Mouse (Mus musculus) stomach, embryonic 14.5 days (tissue): ENCODE results near the gene Ppp2r5d. TPM values are rescaled to one million over a fixed set of nuclear protein-coding genes. Genes with fewer than 3 reads are reported as not detected.

ENCODE experiments used
- ATAC-seq: fragments of 200-750 bp; cut with Nextera tagmentation; 2 replicates; pipeline ENCODE4 v1.8.0; 2017; ENCODE audit warnings: low read depth, moderate TSS enrichment; ENCODE audit not compliant: insufficient number of reproducible peaks, insufficient read depth, low FRiP score
- H3K27ac ChIP-seq: fragments of 300-500 bp; sonication (generic); 2 replicates; pipeline ENCODE4 v1.5.1; 2014; ENCODE audit warnings: mild to moderate bottlenecking, low read length, moderate library complexity, mixed read lengths
- H3K27me3 ChIP-seq: fragments of 300-500 bp; sonication (generic); 2 replicates; pipeline ENCODE4 v1.6.1; 2014; ENCODE audit warnings: low read length, control low read depth, mixed read lengths; ENCODE audit not compliant: control insufficient read depth, insufficient read depth
- H3K36me3 ChIP-seq: fragments of 300-500 bp; sonication (generic); 2 replicates; pipeline ENCODE4 v1.6.1; 2014; ENCODE audit warnings: mild to moderate bottlenecking, control low read depth, low read length, moderate library complexity, mixed read lengths; ENCODE audit not compliant: control insufficient read depth, insufficient read depth
- H3K4me1 ChIP-seq: fragments of 300-500 bp; sonication (generic); 2 replicates; pipeline ENCODE4 v1.6.1; 2014; ENCODE audit warnings: low read length, control low read depth, mixed read lengths; ENCODE audit not compliant: control insufficient read depth, insufficient read depth
- H3K4me2 ChIP-seq: fragments of 300-500 bp; sonication (generic); replicated peaks from 2 replicates; pipeline ENCODE4 v1.6.1; 2014; ENCODE audit warnings: low read depth, low read length, control low read depth
- H3K4me3 ChIP-seq: fragments of 300-500 bp; sonication (generic); 2 replicates; pipeline ENCODE4 v1.5.1; 2014; ENCODE audit warnings: low read depth, low read length, control low read depth
- H3K9ac ChIP-seq: fragments of 300-500 bp; sonication (generic); replicated peaks from 2 replicates; pipeline ENCODE4 v1.6.1; 2014; ENCODE audit warnings: low read depth, mild to moderate bottlenecking, control low read depth, low read length, moderate library complexity, mixed read lengths
- H3K9me3 ChIP-seq: fragments of 300-500 bp; sonication (generic); 2 replicates; pipeline ENCODE4 v1.6.1; 2016; ENCODE audit warnings: low read depth, low read length, control low read depth; ENCODE audit not compliant: control insufficient read depth
- WGBS: fragments of 180-500 bp; shearing (Covaris S2); extraction: QIAGEN DNeasy Blood & Tissue Kit; methylation state at CpG from one replicate; pipeline ENCODE4 v1.1.7; 2014; 5-methylcytosine and 5-hydroxymethylcytosine counted together
- polyA plus RNA-seq: library from polyadenylated mRNA; unstranded; fragments of >200 nt; fragmentation: Nextera tagmentation; extraction: Ambion mirVana; gene quantifications from 2 replicates; pipeline ENCODE4 v1.2.1, GENCODE M21; 2014

The Ppp2r5d gene
- polyA plus RNA-seq, 1 experiment from 2014 or later, result 77.5 TPM

DNA sequence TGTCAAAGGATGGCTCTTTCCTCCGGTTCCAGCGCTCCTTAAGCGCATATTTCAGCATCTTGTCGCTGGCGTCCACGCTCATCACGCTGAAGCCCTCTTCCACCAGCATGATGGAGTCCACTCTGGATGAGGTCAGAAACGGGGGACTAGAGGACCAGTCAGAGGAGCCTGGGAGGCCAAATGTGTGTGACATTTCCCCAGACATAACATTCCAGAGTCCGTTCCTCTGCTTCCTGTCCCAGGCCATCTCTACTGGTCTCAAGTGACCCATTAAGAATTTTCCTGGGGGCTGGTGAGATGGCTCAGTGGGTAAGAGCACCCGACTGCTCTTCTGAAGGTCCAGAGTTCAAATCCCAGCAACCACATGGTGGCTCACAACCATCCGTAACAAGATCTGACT lies 22.4 kb upstream of the Ppp2r5d start:
- Histone ChIP-seq H3K4me3 (no peak overlapping the region), H3K9me3 (no peaks in the 10 kb centered on the region), H3K27ac (no peak overlapping the region), H3K4me1 (no peaks in the 10 kb centered on the region), H3K36me3 (peaks cover 7% of the 10 kb centered on the region; the same call in 1 of the 2 replicates), H3K9ac (no peak overlapping the region), H3K4me2 (no peak overlapping the region), H3K27me3 (0 out of 2 replicates have a peak, but pooled peaks cover 4% of the 10 kb centered on the region)
- no peak for ATAC-seq
- WGBS, result 87% methylated on average over 11 of the region's 11 CpGs

DNA sequence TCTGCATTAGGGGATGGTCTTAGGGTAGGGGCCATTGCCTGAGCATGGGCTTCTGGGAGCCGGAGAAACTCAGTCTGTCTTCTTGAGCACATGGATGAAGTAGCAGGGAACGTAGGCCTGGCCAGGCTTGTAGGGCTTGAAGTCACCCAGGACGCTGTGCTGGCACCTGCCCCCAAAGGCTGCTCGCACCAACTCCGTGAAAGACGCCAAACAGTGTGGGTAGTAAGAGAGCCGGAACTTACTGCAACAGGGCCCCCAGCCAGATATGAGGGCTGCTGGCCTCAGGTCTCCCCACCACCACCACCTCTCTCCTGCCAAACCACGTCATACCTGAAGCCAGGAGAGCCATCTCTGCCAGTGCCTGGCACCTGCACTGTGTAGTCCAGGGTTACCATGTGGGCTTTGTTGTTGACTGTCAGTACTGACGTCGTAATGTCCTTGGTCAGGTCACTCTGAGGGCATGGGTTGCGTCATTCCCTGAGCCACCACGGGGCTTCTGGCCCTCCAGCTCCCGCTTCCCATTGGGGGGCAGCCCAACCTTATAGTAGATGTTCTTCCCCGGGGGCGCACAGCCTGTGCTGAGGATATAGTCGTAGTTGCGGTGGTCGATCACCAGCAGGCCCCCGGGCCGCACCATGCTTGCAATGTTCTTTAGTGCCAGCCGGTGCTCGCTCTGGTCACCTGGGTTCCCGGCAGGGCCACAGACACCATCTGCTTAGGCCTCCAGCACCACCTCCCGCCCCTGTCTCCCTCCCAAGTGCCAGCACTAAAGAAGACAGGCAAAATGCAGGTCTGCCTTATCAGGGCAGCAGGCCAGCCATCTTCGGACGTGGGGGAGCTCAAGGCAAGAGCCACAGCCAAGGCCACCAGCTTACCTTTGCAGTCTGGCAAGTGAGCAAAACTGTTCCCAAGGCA lies 21.1 kb upstream of the Ppp2r5d start:
- Histone ChIP-seq H3K4me3 (no peak overlapping the region), H3K27me3 (0 out of 2 replicates have a peak, but pooled peaks cover 4% of the 10 kb centered on the region), H3K36me3 (peaks cover 10% of the 10 kb centered on the region; the same call in 1 of the 2 replicates), H3K27ac (no peak overlapping the region), H3K4me1 (no peaks in the 10 kb centered on the region), H3K9me3 (no peaks in the 10 kb centered on the region), H3K9ac (no peak overlapping the region), H3K4me2 (no peak overlapping the region)
- whole genome bisulfite sequencing, result 94% methylated on average over 26 of the region's 26 CpGs
- no peak for ATAC-seq

DNA sequence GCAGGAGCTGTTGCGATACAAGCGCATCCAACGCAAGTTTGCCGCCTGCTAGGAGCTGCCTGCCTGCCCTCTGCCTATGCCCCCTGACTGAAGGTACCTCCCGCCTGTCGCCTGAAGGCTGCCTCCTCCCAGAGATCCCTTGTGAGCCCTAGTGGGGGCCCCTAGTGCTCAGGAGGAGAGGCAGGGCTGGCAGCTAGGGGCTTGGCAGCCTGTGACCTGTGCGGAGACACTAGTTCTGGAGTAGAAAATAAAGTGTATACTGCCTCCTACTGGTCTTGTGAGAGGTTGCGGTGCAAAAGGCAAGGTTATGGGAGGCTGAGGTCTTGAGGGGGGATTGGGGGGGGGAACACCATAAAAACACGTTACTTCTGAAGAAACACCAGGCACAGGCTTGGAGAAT lies 20.4 kb upstream of the Ppp2r5d start:
- no peak overlapping the region for H3K9ac ChIP-seq
- H3K4me3 ChIP-seq, result no peak overlapping the region
- no peaks in the 10 kb centered on the region for H3K4me1 ChIP-seq
- no peaks in the 10 kb centered on the region for H3K9me3 ChIP-seq
- peaks cover 10% of the 10 kb centered on the region; the same call in 1 of the 2 replicates for H3K36me3 ChIP-seq
- 49% methylated on average over 9 of the region's 9 CpGs for WGBS
- ATAC-seq, result no peak
- H3K27me3 ChIP-seq, result 0 out of 2 replicates have a peak, but pooled peaks cover 4% of the 10 kb centered on the region
- H3K4me2 ChIP-seq, result no peak overlapping the region
- no peak overlapping the region for H3K27ac ChIP-seq

DNA sequence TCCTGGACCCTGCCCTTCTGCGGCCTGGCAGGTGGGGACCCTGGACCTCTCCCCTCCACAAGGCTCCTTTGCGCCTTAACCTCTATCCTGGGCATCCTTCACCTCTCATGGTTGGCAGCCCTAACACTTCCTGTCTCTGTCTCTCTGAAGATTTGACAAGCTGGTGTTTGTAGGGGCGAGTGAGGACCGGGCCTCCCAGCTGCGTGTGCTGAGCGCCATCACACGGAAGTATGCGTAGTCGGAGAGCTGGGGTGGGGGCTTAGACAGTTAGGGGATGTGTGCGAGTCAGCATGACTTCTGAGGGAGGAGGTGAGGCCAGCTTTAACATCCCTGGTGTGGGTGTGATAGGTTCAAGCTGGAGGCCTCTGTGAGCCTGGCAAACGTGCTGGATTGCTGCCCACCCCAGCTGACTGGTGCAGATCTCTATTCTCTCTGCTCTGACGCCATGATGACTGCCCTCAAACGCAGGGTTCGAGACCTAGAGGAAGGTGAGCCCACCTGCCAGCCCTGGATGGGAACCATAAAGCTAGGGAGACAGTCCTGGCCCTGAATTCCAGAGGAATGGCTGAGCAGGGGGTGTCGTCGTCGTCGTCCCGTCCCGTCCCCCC lies 19.7 kb upstream of the Ppp2r5d start:
- Histone ChIP-seq H3K9ac (no peak overlapping the region), H3K4me2 (no peak overlapping the region), H3K36me3 (peaks cover 10% of the 10 kb centered on the region; the same call in 1 of the 2 replicates), H3K27ac (no peak overlapping the region), H3K4me1 (no peaks in the 10 kb centered on the region), H3K4me3 (no peak overlapping the region), H3K9me3 (no peaks in the 10 kb centered on the region), H3K27me3 (0 out of 2 replicates have a peak, but pooled peaks cover 4% of the 10 kb centered on the region)
- no peak for ATAC-seq
- 83% methylated on average over 15 of the region's 20 CpGs for WGBS

DNA sequence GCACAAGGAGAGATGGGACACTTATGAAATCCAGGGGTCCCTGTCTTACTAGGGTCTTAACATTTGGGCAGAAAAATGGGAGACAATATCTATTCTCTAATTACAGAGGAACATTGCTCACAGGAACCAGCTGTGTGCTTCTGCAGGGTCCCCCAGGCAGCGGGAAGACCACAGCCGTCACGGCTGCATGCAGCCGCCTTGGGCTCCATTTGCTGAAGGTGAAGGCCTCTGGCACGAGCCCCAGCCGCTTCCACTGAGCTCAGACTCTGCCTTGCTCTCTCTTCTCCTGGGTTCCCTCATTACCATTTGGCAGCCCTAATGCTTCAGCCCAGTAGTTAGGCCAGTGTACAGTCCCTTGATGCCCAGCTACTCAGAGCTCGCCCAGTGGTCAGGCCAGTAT lies 16.2 kb upstream of the Ppp2r5d start:
- H3K36me3 ChIP-seq, result peaks cover 19% of the 10 kb centered on the region
- no peak for ATAC-seq
- H3K4me3 ChIP-seq, result no peak overlapping the region
- no peaks in the 10 kb centered on the region for H3K27me3 ChIP-seq
- no peak overlapping the region for H3K9ac ChIP-seq
- H3K4me1 ChIP-seq, result no peaks in the 10 kb centered on the region
- WGBS, result 90% methylated on average over 7 of the region's 7 CpGs
- H3K4me2 ChIP-seq, result no peak overlapping the region
- H3K27ac ChIP-seq, result no peak overlapping the region
- H3K9me3 ChIP-seq, result no peaks in the 10 kb centered on the region

DNA sequence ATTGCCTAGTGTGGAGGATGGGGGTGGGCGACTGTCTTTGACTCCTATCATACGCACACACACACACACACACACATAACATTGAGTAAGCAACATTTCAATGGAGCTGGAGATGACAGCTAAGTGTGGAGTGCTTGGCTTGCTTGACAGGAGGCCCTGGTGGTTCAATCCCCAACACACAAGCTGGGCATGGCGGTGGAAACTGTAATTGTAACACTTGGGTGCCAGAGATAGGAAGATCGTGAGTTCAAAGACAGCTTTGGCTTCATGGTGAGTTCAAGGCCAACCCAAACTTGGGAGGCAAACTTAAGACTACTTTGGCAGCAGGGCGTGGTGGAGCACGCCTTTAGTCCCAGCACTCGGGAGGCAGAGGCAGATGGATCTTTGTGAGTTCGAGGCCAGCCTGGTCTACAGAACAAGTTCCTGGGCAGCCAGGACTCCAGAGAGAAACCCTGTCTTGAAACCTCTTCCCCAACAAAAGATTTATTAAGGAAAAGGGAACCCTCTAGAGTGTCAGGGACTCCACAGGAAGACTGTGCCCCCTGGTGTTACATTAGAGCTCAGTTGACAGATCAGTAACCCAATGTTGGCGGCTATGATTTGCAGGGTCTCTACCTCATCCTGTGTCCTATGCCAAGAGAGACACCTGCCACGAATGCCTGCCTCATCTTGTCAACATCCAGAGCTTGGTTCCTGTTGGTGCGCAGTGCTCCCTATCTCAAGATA lies 10.0 kb upstream of the Ppp2r5d start:
- ATAC-seq, result no peak
- H3K4me2 ChIP-seq, result no peak overlapping the region
- H3K27ac ChIP-seq, result no peak overlapping the region

DNA sequence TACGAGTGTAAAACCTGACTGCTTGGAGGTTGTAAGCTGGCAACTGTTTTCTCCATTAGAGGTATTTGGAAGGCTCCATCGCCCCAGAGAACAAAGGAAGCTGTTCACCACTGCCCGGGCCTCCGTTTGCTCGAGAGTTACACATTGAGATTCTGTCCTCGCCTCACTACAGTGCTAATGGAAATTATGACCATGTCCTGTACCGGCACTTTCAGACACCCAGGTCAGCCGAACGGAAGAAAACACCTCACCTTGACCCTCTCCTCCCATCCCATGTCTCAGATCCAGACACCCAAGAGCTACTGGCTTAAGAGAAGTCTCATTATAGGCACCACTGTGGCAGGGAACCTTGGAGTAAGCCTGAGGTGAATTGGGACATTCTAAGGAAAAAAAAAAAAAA lies 8.9 kb upstream of the Ppp2r5d start:
- H3K4me2 ChIP-seq, result no peak overlapping the region
- H3K4me3 ChIP-seq, result no peak overlapping the region
- no peaks in the 10 kb centered on the region for H3K9me3 ChIP-seq
- 84% methylated on average over 9 of the region's 9 CpGs for WGBS
- no peak for ATAC-seq
- H3K9ac ChIP-seq, result no peak overlapping the region
- H3K36me3 ChIP-seq, result peaks cover 30% of the 10 kb centered on the region
- H3K27me3 ChIP-seq, result no peaks in the 10 kb centered on the region
- H3K27ac ChIP-seq, result no peak overlapping the region
- peaks cover 10% of the 10 kb centered on the region for H3K4me1 ChIP-seq

More for the DNA sequence above, 10.0 kb upstream of the Ppp2r5d start:
- 92% methylated on average over 11 of the region's 11 CpGs for WGBS
- peaks cover 30% of the 10 kb centered on the region for H3K36me3 ChIP-seq
- peaks cover 10% of the 10 kb centered on the region for H3K4me1 ChIP-seq
- no peak overlapping the region for H3K4me3 ChIP-seq
- no peak overlapping the region for H3K9ac ChIP-seq
- H3K9me3 ChIP-seq, result no peaks in the 10 kb centered on the region
- H3K27me3 ChIP-seq, result no peaks in the 10 kb centered on the region

DNA sequence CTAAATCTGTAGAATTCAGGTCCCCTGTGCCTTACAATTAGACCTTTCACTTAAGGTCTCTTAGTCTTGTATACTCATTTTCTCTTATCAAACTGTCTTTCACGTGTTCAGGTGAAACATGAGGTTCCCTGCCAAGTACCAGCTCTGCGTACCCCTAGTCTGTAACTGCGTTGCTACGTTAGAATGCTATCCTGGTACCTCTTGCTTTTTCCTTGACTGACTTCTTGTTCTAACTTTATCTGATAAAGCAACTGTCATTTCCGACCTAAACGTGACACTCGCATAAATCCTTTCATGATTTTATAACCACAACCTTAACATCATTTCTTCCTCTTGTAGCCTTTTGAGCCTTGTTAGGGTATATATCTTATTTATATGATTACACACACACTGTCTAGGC lies 7.5 kb upstream of the Ppp2r5d start:
- Histone ChIP-seq H3K27ac (no peak overlapping the region), H3K36me3 (peaks cover 30% of the 10 kb centered on the region; the same call in 1 of the 2 replicates), H3K4me2 (peak overlapping the region; percentile 93), H3K4me3 (peak overlapping the region; percentile 100), H3K4me1 (peaks cover 10% of the 10 kb centered on the region), H3K9ac (peak overlapping the region; percentile 90), H3K27me3 (no peaks in the 10 kb centered on the region), H3K9me3 (no peaks in the 10 kb centered on the region)
- 64% methylated on average over 7 of the region's 7 CpGs for WGBS
- no peak for ATAC-seq
